Mouse (Mus musculus) 3T3-L1 (cell line): Measurements from ENCODE around the gene P3h2.
A peak's percentile ranks its signal among the peaks of the same experiment; 100 is the strongest.

Experiments
- DNase-seq: peaks from one replicate; pipeline ENCODE4 v3.0.0-alpha.2; 2015; ENCODE audit warnings: low read depth, low spot score

P3h2 gene

GRCm38 (mm10) chr16:25987221-25987620 is 118.4 kb downstream of the P3h2 start:
- no peak for DNase-seq

GRCm38 (mm10) chr16:25983635-25984034 is 121.9 kb downstream of the P3h2 start:
- DNase-seq, result peak; percentile 55

GRCm38 (mm10) chr16:25979037-25979436 is 126.5 kb downstream of the P3h2 start:
- DNase-seq, result no peak

- peak; percentile 32 for DNase-seq
Measured at GRCm38 (mm10) chr16:25977210-25977609, 128.4 kb downstream of the P3h2 start.

- DNase-seq, result no peak
Measured at GRCm38 (mm10) chr16:25971285-25971684, 134.3 kb downstream of the P3h2 start.

GRCm38 (mm10) chr16:25970720-25971119 is 134.9 kb downstream of the P3h2 start:
- DNase-seq, result no peak

- no peak for DNase-seq
Measured at GRCm38 (mm10) chr16:25970193-25970592, 135.4 kb downstream of the P3h2 start.

DNA sequence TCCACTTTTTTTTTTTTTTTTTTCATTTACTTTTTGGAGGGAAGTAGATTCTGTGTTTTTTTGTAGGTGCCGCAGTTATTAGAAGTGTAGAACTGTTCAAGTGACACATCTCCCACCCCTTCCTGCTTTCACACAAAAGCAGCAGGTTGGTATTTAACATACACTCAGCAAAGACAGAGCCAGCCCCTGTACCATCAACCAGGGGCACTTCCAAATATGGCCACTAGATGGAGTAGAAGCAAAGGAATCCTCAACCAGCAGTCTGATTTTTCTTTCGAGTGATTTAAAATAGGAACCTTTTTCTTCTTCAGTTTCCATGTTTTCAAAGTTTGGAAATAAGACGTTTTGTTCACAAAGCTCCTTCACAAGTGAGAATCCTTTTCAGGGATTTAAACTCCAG is 138.3 kb downstream of the P3h2 start:
- peak; percentile 93 for DNase-seq

DNA sequence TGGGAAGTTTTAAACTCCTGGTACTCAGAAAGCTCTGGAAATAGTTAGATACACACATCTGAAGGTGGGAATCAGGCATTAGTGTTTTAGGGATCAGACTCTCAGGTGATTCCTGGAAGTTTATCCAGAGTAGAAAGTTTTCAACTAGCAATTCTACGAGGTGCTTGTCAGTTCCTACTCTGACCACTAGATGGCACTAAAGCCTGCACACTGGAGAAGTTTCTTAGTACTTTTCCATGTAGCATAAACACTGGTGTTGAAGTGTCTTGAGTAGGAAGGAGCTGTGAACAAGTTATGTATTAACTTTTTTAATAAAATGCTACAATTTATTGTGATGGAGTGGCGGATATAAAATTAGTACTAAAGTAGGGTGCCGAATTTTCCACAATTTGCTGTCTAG is 141.7 kb downstream of the P3h2 start:
- DNase-seq, result peak; percentile 92

DNA sequence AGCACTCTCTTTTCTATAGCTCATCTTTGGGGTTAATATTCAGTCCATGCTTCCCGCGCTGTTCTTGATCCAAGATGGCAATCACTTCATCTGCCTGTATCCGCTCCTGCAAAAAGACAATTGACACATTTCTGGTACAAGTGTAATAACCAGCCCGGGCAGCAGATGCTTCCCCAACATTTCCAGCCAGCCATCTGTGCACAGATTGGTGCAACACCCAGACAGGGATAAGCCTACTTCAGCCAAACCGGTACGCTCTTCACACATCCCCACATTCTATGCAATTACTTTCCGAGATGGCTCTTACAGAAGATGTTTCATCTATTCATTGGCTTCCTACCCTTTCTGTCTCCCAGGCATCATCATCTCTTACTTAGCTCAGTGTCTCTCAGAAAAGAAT is 145.2 kb downstream of the P3h2 start:
- DNase-seq, result no peak

DNA sequence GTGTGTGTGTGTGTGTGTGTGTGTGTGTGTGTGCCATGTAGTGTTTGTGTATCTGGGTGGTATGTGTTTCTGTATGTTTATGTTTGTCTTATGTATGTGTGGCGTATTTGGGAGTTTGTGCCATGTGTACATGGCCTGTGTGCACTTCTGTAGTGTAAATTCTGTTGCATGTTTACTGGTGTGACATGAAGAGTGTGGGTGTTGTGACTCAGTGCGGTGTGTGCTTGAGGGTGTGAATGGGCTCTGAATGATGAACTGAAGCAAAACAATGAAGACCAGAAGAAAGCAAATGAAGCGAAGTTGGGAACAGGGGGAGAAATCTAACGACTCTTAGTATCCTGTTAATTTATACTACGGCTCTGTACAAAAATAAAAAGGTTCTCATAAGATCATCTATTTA is 145.7 kb downstream of the P3h2 start:
- DNase-seq, result no peak

DNA sequence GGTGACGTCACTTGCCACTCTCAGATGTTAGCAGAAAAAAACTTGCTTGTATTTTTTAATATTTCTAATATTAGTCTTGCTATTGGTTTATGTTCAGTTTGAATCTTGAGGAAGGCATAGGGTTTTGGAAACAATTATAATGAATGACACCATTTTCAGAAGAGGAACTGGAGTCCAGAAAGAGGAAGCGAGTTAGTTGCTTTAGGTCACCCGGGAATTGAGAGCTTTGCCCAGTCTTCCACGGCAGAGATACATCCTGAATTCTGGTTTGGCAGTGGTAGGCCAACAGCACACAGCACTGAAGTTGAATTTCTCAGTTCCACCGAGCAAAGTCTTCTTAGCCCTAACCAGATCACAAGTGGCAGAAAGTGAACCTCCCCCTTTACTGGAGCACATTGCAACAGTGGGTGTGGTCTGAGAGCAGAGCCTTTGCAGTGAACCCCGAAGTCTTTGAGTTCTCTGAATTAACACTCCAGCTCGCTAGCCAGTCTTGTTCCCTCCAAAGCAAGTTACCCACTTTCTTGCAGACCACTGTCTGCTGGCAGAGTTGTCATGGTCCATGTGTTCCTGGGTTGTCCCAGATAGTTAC is 146.8 kb downstream of the P3h2 start:
- DNase-seq, result no peak

DNA sequence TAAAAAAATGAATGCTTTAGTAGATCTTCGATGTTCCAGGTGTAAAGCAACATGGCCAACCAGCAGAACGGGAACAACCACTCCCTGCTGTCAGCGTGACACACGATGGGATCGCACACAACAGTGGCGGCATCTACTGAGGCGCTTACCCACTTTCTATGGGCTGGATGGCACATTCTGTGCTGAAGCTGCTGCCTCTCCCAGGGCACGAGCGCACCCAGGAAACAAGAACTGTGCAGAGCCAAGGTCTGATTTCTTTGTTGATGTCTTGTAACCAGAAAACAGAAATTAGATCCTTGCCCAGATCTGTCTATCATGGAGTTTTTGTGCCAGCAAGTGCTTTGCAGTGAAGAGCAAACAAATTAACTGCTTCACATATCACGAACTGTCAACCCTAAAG is 147.4 kb downstream of the P3h2 start:
- DNase-seq, result no peak

DNA sequence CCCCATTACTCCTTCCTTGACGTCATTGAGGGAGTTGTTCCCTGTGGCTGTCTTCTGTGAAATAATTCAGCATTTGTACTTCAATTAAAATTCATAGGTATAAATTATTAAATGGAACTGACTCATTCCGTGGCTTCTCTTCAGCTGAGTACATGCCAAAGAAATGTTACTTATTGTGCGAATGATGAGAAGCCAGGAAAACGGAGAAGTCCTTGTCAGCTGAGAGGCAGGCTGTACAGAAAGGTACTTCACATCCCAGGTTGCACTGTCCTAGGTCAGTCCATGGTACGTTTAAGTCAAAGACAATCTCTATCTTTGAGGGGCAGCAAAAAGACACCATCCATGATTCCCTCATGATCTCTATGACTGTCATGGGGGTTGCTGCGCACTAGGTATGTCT is 148.8 kb downstream of the P3h2 start:
- no peak for DNase-seq

DNA sequence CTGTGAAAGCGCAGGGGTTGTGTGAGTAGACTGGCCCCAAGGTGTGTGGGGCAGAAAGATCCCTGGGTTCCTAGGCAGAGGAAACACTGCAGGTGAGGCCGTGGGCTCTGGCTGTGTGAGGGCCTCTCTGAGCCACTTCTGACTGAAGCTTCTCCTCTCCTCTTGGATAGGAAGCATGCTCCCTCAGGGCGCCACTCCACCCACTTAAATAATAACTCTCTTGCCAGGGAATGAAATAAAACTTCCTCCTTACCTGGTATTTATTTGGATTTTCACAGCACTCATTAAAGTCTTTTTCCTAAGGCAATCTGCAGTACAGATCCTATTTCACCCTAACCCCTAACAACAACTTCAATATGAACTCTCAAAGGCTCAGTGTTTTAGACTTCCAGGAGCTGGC is 151.0 kb downstream of the P3h2 start:
- no peak for DNase-seq

- DNase-seq, result no peak
Measured at GRCm38 (mm10) chr16:25953359-25953758, 152.2 kb downstream of the P3h2 start.

GRCm38 (mm10) chr16:25952005-25952404 is 153.6 kb downstream of the P3h2 start:
- DNase-seq, result peak; percentile 80

DNA sequence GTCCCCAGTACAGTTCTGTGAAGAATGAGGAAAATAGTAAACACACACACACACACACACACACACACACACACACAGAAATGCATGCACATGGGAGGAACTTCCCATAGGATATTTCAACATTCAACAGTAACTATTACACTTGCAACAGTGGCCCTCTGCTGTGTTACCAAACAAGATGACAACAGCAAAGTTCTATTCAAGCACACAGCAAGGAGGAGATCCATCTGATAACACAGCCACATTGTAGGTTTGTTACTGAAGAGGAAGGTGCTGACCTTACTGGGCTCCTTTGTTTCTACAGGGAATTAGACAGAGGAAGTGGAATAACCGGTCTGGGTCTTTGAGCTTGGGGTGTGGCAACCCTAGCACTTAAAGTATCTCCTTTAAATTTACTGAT is 157.5 kb downstream of the P3h2 start:
- DNase-seq, result no peak

GRCm38 (mm10) chr16:25945151-25945955 is 160.2 kb downstream of the P3h2 start:
- DNase-seq, result peak; percentile 62

- peak; percentile 99 for DNase-seq
Measured at GRCm38 (mm10) chr16:25942261-25942660, 163.3 kb downstream of the P3h2 start.

GRCm38 (mm10) chr16:25934181-25934580 is 171.4 kb downstream of the P3h2 start:
- DNase-seq, result peak; percentile 86

- no peak for DNase-seq
Measured at GRCm38 (mm10) chr16:25912185-25912584, 193.4 kb downstream of the P3h2 start.
